Mouse (Mus musculus) hindbrain, embryonic 16.5 days (tissue): ENCODE measurements around the gene Psmd2. TPM values are rescaled to one million over a fixed set of nuclear protein-coding genes. Genes with fewer than 3 reads are reported as not detected.

Experiments used
- ATAC-seq: fragments of 200-750 bp; cut with Nextera tagmentation; 2 replicates; pipeline ENCODE4 v1.8.0; 2017; ENCODE audit warnings: moderate TSS enrichment, moderate library complexity
- H3K27ac ChIP-seq: fragments of 300-500 bp; sonication (generic); 2 replicates; pipeline ENCODE4 v1.5.1; 2014; ENCODE audit warnings: low read depth, mild to moderate bottlenecking, control low read depth, low read length, moderate library complexity
- H3K27me3 ChIP-seq: fragments of 300-500 bp; sonication (generic); replicated peaks from 2 replicates; pipeline ENCODE4 v1.6.1; 2014; ENCODE audit warnings: low read length; ENCODE audit not compliant: control insufficient read depth, insufficient read depth
- H3K36me3 ChIP-seq: fragments of 300-500 bp; sonication (generic); 2 replicates; pipeline ENCODE4 v1.6.1; 2014; ENCODE audit warnings: mild to moderate bottlenecking, low read length, moderate library complexity, mixed read lengths; ENCODE audit not compliant: control insufficient read depth, insufficient read depth
- H3K4me1 ChIP-seq: fragments of 300-500 bp; sonication (generic); 2 replicates; pipeline ENCODE4 v1.6.1; 2014; ENCODE audit warnings: low read depth, low read length; ENCODE audit not compliant: control insufficient read depth, insufficient read depth
- H3K4me2 ChIP-seq: fragments of 300-500 bp; sonication (generic); 2 replicates; pipeline ENCODE4 v1.6.1; 2014; ENCODE audit warnings: mild to moderate bottlenecking, low read length, control low read depth, moderate library complexity
- H3K4me3 ChIP-seq: fragments of 300-500 bp; sonication (generic); 2 replicates; pipeline ENCODE4 v1.5.1; 2014; ENCODE audit warnings: mild to moderate bottlenecking, low read length, control low read depth, moderate library complexity
- H3K9ac ChIP-seq: fragments of 300-500 bp; sonication (generic); 2 replicates; pipeline ENCODE4 v1.6.1; 2014; ENCODE audit warnings: low read depth, mild to moderate bottlenecking, control low read depth, low read length, moderate library complexity
- H3K9me3 ChIP-seq: fragments of 300-500 bp; sonication (generic); 2 replicates; pipeline ENCODE4 v1.6.1; 2014; ENCODE audit warnings: mild to moderate bottlenecking, low read length, moderate library complexity; ENCODE audit not compliant: control insufficient read depth
- WGBS: fragments of 180-500 bp; shearing (Covaris S2); extraction: QIAGEN DNeasy Blood & Tissue Kit; methylation state at CpG from one replicate; pipeline ENCODE4 v1.1.7; 2014; 5-methylcytosine and 5-hydroxymethylcytosine counted together
- polyA plus RNA-seq: library from polyadenylated mRNA; unstranded; fragments of >200 nt; fragmentation: Nextera tagmentation; extraction: Ambion mirVana; gene quantifications from 2 replicates; pipeline ENCODE4 v1.2.1, GENCODE M21; 2015

Gene Psmd2
- polyA plus RNA-seq, 1 experiment from 2014 or later: 372 TPM

GRCm38 (mm10) chr16:20621191-20621990, 30.1 kb upstream of the Psmd2 start, which contains the start of gene Camk2n2:
Camk2n2 (minus strand) TSS chr16:20621287.
- H3K4me2 ChIP-seq: peak within 1 kb of the TSS; percentile 72
- no peaks in the 10 kb centered on the region for H3K27me3 ChIP-seq
- ATAC-seq: peak; percentile 53
- peaks cover 16% of the 10 kb centered on the region for H3K4me1 ChIP-seq
- H3K9ac ChIP-seq: peak within 1 kb of the TSS; percentile 81
- peak within 1 kb of the TSS; percentile 91 for H3K4me3 ChIP-seq
- H3K36me3 ChIP-seq: no peaks in the 10 kb centered on the region
- H3K9me3 ChIP-seq: no peaks in the 10 kb centered on the region
- 0% methylated on average over 56 of the region's 92 CpGs for WGBS
- peak within 1 kb of the TSS; percentile 97 for H3K27ac ChIP-seq

DNA sequence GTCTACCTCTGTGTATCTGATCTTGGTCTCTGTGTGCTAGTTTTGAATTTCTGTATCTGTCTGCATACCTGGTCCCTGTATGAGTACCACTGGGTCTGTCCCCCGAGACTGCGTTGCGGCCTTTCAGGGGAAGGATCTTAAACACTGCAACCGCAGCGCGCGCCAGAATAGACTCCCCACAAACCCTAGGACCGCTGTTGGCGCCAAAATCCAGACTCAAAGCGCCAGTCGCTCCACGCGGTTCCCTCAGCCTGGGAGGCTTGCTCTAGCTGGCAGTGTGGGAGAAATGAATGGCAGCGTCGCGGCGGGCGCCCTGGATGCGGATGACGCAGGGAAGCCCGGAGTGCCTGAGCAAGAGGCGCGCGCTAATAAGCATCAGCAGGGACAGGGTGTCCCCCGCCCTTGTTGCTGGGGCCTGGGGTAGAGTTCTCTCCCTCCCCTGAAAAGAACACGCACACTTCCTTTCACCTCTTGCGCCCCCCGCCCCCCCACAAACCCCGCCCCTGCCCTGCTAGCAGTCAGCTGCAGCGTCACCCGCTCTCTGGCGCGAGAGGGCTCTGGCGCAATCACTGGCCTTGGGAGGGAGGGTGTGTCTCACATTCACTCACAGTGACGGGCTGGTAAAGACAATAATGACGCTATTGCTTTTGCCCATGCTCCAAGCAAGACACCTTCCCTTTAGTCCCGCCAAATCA, 29.3 kb upstream of the Psmd2 start:
- 1% methylated on average over 32 of the region's 37 CpGs for WGBS
- H3K9me3 ChIP-seq: no peaks in the 10 kb centered on the region
- ATAC-seq: peak; percentile 72
- H3K9ac ChIP-seq: peak overlapping the region; percentile 81
- H3K27me3 ChIP-seq: no peaks in the 10 kb centered on the region
- H3K36me3 ChIP-seq: no peaks in the 10 kb centered on the region
- H3K4me1 ChIP-seq: peaks cover 16% of the 10 kb centered on the region
- H3K4me2 ChIP-seq: peak overlapping the region; percentile 72
- peak overlapping the region; percentile 91 for H3K4me3 ChIP-seq
- peak overlapping the region; percentile 97 for H3K27ac ChIP-seq

- ATAC-seq: no peak
- H3K4me2 ChIP-seq: no peak overlapping the region; the same call in 1 of the 2 replicates
- no peak overlapping the region for H3K27ac ChIP-seq
- no peaks in the 10 kb centered on the region for H3K36me3 ChIP-seq
- no peaks in the 10 kb centered on the region for H3K27me3 ChIP-seq
- no peaks in the 10 kb centered on the region for H3K9me3 ChIP-seq
- no peak overlapping the region for H3K9ac ChIP-seq
- peaks cover 16% of the 10 kb centered on the region for H3K4me1 ChIP-seq
- 33% methylated on average over 2 of the region's 2 CpGs for WGBS
- no peak overlapping the region for H3K4me3 ChIP-seq
Observed at GRCm38 (mm10) chr16:20623211-20623610, 28.2 kb upstream of the Psmd2 start.

DNA sequence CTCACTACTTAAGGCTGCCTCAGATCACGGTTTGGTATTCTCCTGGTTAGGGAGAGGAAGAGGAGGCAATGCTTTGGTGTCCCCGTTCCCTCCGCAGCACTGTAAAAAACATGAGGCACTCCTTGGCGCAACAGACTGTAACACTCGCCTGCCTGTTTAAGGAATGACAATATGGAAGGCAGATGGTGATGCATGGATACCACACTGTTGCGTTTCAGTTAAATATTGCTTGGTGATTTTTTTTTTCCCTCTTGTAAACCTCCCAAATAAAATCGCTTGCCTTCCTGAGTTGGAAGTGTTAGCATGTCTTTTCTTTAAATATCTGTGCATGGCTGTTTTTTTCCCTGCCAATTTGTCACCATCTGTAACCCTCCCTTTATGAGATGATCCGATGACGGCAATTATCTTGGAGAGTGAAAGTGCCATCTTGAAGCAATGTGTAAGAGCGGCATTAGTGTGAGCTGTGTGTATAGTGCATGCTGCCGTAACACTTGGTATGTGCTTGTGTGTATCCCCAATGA, 22.5 kb upstream of the Psmd2 start:
- H3K9ac ChIP-seq: peak overlapping the region; percentile 87; the same call in 1 of the 2 replicates
- H3K4me2 ChIP-seq: peak overlapping the region; percentile 92
- 43% methylated on average over 11 of the region's 11 CpGs for WGBS

DNA sequence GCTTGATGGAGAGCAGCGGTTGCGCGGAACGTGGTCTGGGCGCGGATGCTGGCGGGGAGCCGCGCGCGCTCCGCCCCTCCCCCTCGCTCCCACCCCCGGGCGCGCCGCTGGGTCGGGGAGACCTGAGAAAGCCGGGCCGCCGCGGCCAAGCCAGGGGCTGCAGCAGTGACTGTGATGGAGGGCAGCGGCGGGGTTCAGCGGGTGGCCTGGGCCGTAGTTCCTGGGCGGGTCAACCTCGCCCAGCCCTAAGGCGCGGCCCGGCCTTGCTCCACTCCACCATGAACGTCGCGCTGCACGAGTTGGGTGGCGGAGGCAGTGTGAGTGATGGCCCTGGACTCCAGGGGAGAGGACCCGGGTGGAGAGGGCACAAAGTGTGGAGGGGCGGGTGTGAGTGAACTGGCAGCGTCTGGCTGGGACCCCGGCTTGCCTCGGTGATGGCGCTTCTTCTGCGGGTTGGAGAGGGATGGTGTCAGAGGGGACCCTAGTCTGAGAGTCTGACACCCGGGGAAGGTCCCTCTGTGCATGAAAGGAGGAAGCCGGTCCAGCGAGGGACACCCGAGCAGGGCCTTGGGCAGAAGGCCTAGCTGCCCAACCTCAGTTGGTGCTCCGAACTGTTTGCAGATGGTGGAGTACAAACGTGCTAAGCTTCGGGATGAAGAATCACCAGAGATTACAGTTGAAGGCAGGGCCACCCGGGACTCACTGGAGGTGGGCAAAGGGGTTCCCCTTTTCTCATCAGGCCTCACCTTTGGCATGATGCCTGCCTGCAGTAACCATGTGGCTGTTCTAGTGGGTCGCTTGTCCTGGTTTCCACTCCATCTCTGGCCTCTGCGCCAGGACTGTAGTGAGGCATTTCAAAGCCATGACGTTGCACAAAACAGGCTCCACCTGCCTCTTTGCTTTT, 21.5 kb upstream of the Psmd2 start, which contains the start of gene Ece2:
Gene Ece2, plus strand, starts transcription at position 98 of the 904 bp plus-strand sequence.
- ATAC-seq: peak; percentile 65
- Histone ChIP-seq H3K27ac (peak within 1 kb of the TSS; percentile 76), H3K36me3 (peaks cover 3% of the 10 kb centered on the region; the same call in 1 of the 2 replicates), H3K9ac (peak within 1 kb of the TSS; percentile 87), H3K9me3 (no peaks in the 10 kb centered on the region), H3K27me3 (no peaks in the 10 kb centered on the region), H3K4me2 (peak within 1 kb of the TSS; percentile 92), H3K4me3 (peak within 1 kb of the TSS; percentile 68), H3K4me1 (peaks cover 14% of the 10 kb centered on the region)
- WGBS: 5% methylated on average over 53 of the region's 54 CpGs

More for the DNA sequence above, 22.5 kb upstream of the Psmd2 start:
- Histone ChIP-seq H3K9me3 (no peaks in the 10 kb centered on the region), H3K27me3 (no peaks in the 10 kb centered on the region), H3K36me3 (peaks cover 3% of the 10 kb centered on the region; the same call in 1 of the 2 replicates), H3K4me3 (peak overlapping the region; percentile 68), H3K4me1 (peaks cover 14% of the 10 kb centered on the region), H3K27ac (no peak overlapping the region)
- ATAC-seq: 0 out of 2 replicates have a peak, but pooled peaks have one; percentile 25

GRCm38 (mm10) chr16:20637410-20637809, 14.0 kb upstream of the Psmd2 start:
- 75% methylated on average over 8 of the region's 8 CpGs for WGBS
- no peak for ATAC-seq
- H3K36me3 ChIP-seq: peaks cover 1% of the 10 kb centered on the region; the same call in 1 of the 2 replicates
- H3K4me1 ChIP-seq: no peaks in the 10 kb centered on the region; the same call in 1 of the 2 replicates
- H3K4me3 ChIP-seq: no peak overlapping the region
- no peak overlapping the region for H3K9ac ChIP-seq
- no peak overlapping the region for H3K27ac ChIP-seq
- H3K4me2 ChIP-seq: no peak overlapping the region
- no peaks in the 10 kb centered on the region for H3K27me3 ChIP-seq
- H3K9me3 ChIP-seq: no peaks in the 10 kb centered on the region

- Histone ChIP-seq H3K4me3 (no peak overlapping the region), H3K4me1 (no peaks in the 10 kb centered on the region; the same call in 1 of the 2 replicates), H3K36me3 (no peaks in the 10 kb centered on the region), H3K27me3 (no peaks in the 10 kb centered on the region), H3K4me2 (peak overlapping the region; percentile 18), H3K9ac (no peak overlapping the region), H3K27ac (peak overlapping the region; percentile 59), H3K9me3 (no peaks in the 10 kb centered on the region)
- peak; percentile 68; the same call in 1 of the 2 replicates for ATAC-seq
- 45% methylated on average over 8 of the region's 8 CpGs for WGBS
Observed at GRCm38 (mm10) chr16:20638367-20638766, 13.1 kb upstream of the Psmd2 start.

GRCm38 (mm10) chr16:20642161-20642560, 9.3 kb upstream of the Psmd2 start:
- Histone ChIP-seq H3K27ac (no peak overlapping the region), H3K9ac (no peak overlapping the region), H3K36me3 (peaks cover 3% of the 10 kb centered on the region; the same call in 1 of the 2 replicates), H3K27me3 (no peaks in the 10 kb centered on the region), H3K4me1 (no peaks in the 10 kb centered on the region; the same call in 1 of the 2 replicates), H3K9me3 (no peaks in the 10 kb centered on the region), H3K4me3 (no peak overlapping the region), H3K4me2 (no peak overlapping the region)
- ATAC-seq: peak; percentile 68
- WGBS: 1% methylated on average over 8 of the region's 8 CpGs
